Mouse (Mus musculus) liver, embryonic 14.5 days (tissue): Measurements from ENCODE around the gene Cyp4f18.

Experiments
- CTCF ChIP-seq: IDR thresholded peaks from 2 replicates; pipeline ENCODE4 v1.5.1; 2016; ENCODE audit warnings: antibody characterized with exemption, low read depth, control low read depth
- EP300 ChIP-seq: IDR thresholded peaks from 2 replicates; pipeline ENCODE4 v1.6.1; 2016; ENCODE audit warnings: antibody characterized with exemption, low read depth

- TF ChIP-seq CTCF (no peak), EP300 (no peak)
Measured at GRCm38 (mm10) chr8:72002942-72003341, 6.5 kb downstream of the Cyp4f18 start.
